Mouse (Mus musculus) erythroblast, adult 5-6 weeks (primary cell): Measurements from ENCODE around the gene Zfp574. TPM values are rescaled to one million over a fixed set of nuclear protein-coding genes. Genes with fewer than 3 reads are reported as not detected.
"Not testable (repeated sequence)": the region's sequence is repeated elsewhere in the genome, so short reads cannot be mapped to it uniquely, and the experiment has no call there.

Experiments
- ATAC-seq: replicated peaks from 2 replicates; pipeline ENCODE4 v1.8.0; 2016; ENCODE audit warnings: moderate number of reproducible peaks, mild to moderate bottlenecking, moderate TSS enrichment, inconsistent platforms; ENCODE audit not compliant: poor library complexity, low FRiP score, severe bottlenecking
- total RNA-seq, 2 experiments: library from RNA; stranded (forward) in 1 of 2; stranded (reverse) in 1 of 2; fragments of 150-400 nt in 1 of 2; fragments of 200-764, 138-1000 nt in 1 of 2; gene quantifications; 2 replicates each; pipeline versions ENCODE4 v1.2.3 to v1.2.4; 2015 to 2017; ENCODE audit warnings: low replicate concordance in 2 of 2

Zfp574 gene
- 1.9 and 2.7 TPM in 2 replicates for total RNA-seq (2015; ENCODE audit: low replicate concordance)
- total RNA-seq (2017; ENCODE audit: low replicate concordance), result 2.0 and 2.1 TPM in 2 replicates

GRCm38 (mm10) chr7:25071979-25072715, at the start of gene Zfp574, which contains the start of gene Grik5:
Gene Zfp574, plus strand, starts transcription at chr7:25072567.
Gene Grik5, minus strand, starts transcription at chr7:25072346.
- ATAC-seq, result no peak

DNA sequence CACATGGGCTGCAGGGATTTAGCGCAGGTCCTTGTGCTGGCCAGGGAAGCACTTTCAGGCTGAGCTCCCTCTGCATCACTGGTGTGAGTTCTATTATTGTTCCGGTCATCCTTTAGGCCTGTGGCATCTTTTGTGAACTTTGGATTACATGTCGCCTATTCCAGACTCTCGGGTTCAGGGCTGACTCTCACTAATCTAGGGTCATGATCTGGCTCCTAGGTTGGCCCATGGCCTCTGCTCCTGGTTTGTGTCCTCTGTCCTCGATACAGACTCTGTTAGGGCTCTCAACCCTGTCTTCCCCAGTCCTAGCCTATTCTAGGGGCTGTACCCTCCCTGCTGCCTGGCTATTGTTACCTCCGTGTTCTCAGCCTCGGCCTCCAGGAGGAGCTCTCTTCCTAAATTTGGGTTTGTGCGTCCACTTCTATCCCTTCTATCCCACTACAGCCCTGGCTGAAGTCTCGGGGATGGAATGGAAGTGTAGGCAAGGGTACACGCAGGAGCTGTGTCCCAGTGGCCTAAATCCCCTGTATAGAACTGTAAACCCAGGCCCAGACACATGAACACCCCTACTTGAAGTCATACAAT, 46.4 kb upstream of the Zfp574 start:
- ATAC-seq, result no peak

DNA sequence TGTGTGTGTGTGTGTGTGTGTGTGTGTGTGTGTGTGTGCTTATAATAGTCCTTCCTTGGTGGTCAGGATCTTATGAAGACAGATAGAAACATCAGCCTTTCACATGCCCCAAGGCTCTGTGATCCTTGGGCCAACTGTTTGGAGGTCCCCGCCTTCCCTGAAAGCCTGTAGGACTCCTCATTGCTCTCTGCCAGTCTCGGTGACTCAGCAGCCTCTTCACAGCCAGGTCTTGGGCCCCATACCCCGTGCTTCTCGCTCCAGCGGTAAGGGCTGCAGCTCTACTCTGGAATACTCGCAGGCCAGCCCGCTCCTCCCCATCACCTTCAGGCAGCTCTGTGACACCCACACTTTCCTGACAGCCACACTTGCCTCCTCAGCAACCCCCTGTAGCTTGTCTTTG, 45.9 kb upstream of the Zfp574 start:
- no peak for ATAC-seq

GRCm38 (mm10) chr7:25030032-25030753, 42.2 kb upstream of the Zfp574 start:
- 0 out of 2 replicates have a peak, but pooled peaks have one; percentile 45 for ATAC-seq

DNA sequence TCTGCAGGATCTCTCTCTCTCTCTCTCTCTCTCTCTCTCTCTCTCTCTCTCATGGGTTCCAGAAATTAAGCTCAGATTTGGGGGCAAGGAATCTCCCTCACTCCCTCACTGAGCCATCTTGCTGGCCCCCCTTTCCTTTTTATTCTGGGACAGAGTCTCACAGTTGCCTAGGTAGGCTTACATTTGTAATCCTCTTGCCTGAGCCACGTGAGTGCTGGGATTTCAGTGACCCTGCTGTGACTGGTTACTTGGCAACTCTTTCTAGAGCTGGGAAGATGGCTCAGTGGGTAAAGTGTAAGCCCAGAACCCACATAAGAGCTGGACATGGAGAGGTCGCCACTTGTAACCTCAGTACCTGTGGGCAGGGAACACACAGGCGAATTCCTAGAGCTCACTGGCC, 40.8 kb upstream of the Zfp574 start:
- ATAC-seq, result no peak

- no peak for ATAC-seq
Observed at GRCm38 (mm10) chr7:25034796-25035195, 37.6 kb upstream of the Zfp574 start.

DNA sequence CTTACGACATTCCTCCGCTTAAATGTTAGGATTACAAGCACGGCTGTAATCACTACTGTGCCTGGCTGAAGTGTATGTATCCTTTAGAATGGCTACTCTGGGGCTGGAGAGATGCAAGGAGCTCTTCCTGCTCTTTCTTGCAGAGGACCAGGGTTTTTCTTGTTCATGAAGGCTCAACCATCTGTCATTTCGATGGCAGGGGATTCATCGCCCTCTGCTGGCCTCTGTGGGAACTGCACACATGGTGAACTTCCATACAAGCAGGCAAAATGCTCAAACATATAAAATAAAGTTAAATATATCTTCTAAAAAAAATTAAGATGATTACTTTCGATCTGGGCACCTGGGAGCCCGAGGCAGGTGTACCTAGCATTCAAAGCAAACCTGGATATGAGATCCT, 36.5 kb upstream of the Zfp574 start:
- peak; percentile 75 for ATAC-seq

DNA sequence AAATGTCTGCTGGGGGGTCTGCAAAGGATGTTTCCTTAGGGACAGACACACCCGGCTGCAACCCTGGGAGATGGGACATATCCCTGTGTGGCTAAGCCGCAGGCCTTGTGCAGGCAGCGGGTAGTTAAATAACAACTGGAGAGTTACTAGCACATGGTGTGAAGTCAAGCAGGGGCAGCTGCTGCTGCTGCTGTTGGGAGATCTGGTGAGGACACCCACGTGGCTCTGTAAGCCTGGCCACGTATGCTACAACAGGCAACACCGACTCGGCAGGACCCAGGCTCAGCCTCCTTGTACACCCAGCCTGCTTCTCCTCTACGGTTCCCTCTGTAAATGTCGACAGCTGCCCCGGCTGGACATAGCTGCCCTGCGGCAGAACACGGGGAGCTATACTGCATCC, 30.4 kb upstream of the Zfp574 start:
- ATAC-seq, result no peak

- ATAC-seq, result not testable (repeated sequence)
Observed at GRCm38 (mm10) chr7:25044599-25044998, 27.8 kb upstream of the Zfp574 start.

DNA sequence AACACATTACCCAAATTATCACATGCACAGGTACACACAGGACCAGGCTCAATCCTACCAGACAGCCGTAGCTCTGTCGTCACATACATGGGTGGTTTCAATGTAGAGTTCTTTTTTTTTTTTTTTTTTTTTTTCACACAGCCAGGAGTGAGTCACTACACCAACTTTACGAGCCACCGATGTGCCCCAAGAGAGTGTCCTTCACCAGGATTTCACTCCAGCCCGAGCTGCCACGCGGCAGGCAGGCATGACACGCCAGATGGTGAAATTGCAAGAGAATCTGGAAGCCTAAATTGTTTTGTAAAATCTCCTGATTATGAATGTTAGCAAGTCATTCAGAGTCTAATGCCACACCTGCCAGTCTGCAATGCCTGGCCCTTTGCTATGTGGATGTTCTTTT, 25.0 kb upstream of the Zfp574 start:
- no peak for ATAC-seq

- no peak for ATAC-seq
Observed at GRCm38 (mm10) chr7:25049295-25049930, 23.0 kb upstream of the Zfp574 start.

GRCm38 (mm10) chr7:25052587-25052986, 19.8 kb upstream of the Zfp574 start:
- no peak for ATAC-seq

DNA sequence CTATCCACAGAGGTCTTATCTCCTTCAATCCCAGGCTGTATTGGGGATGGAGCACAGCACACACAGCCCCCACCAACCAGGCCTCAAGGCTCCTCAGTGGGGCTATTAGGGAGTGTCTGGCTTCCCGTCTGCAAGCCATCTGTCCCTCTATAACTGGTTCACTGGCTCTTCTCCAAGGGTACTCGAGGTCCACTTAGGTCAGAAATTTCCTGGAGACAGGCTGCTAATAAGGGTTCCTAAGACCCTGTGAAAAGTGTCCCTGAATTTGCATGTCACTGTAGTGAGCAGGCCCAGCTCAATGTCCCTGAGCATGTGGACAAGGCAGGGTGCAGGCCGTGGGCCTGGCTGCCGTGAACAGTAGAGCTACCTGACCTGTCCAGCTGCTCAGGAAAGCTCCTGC, 15.4 kb upstream of the Zfp574 start:
- ATAC-seq, result no peak

- no peak for ATAC-seq
Observed at GRCm38 (mm10) chr7:25057888-25058287, 14.5 kb upstream of the Zfp574 start.

GRCm38 (mm10) chr7:25058394-25058793, 14.0 kb upstream of the Zfp574 start:
- ATAC-seq, result no peak

- ATAC-seq, result no peak
Observed at GRCm38 (mm10) chr7:25058836-25059235, 13.5 kb upstream of the Zfp574 start.

GRCm38 (mm10) chr7:25063346-25063745, 9.0 kb upstream of the Zfp574 start:
- ATAC-seq, result no peak

GRCm38 (mm10) chr7:25063900-25064299, 8.5 kb upstream of the Zfp574 start:
- ATAC-seq, result no peak

DNA sequence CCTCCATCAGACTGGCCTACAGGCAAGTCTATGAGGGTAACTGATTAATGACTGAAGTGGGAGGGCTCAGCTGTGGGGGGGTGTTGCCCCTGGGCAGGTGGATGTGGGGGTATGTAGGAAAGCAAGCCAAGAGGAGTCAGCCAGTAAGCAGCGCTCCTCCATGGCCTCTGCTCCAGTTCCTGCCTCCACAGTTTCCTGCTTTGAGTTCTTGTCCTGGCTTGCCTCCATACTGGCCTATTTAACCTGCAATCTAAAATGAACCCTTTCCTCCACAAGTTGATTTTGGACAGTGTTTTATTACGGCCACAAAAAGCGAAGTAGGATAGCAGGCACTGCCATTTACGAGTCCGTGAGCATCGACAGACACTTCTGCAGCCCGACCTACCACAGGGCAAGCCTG, 5.0 kb upstream of the Zfp574 start:
- no peak for ATAC-seq

DNA sequence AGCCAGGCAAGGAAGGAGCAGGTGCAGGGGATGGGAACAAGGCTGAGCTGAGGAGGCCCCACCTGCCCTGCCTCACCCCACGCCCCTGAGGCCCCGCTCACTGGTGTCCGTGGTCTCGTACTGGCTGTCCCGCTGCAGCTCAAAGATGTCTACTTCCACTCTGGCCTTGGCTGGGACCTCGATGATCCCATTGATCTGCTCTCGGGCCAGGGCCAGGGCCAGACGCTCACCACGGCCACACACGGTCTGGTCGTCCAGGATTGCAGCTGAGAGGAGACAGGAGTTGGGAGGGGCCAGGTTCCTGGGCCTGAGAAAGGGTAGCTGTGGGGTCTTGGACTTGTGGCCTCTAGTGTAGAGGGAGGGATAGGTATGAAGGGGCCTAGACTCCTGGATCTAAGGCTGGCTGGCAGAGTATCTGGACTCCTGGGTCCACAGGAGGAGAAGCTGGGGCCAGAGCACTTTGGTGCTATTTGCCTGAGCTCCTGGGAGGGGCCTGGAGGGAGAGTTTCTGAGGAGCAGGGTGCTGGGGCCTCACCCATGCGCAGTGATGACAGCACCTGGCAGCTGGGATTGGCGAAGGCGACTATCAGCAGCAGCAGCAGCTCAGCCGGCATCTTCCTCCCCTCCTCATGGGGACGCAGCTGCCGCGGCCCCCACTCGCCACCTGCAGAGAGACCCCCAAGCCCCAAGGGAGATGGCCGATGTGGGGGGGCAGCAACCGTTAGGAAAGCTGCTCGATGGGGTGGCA, 4.3 kb upstream of the Zfp574 start:
- ATAC-seq, result no peak
